ENCODE assay signal across 15 mouse cellular contexts in the genomic region with DNA sequence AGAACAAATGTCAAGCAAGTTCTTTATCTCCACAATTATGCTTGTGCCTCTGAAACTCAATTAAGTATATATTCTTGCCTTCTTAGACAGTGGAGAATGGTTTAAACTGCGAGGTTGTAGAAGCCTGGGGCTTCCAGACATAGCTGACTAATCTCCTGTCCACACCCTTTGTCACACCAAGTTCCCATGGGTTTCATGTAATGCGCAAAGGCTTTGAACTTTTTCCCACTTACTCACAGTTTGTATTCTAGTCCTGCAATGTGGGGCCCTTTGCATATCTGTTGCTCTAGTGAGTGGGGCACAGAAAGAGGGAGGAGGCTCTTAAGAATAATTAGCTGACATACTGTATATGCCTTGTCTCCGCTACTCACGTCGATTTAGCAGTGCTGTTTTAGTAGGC.
"Had no signal": no experiment of that assay in that cellular context is flagged by ENCODE, and none has a peak within 500 bp of the region (broad histone marks: within the 10 kb centered on the region; RNA-seq: fewer than 3 reads in every experiment).

No protein-coding gene starts in this region.

- H3K4me2 ChIP-seq: lung, embryonic 15.5 days; midbrain, embryonic 11.5 days; midbrain, embryonic 13.5 days; midbrain, embryonic 15.5 days; neural tube, embryonic 12.5 days had no signal

- ATAC-seq: lung, postnatal 0 days; midbrain, embryonic 13.5 days; midbrain, embryonic 15.5 days had no signal

- H3K4me3 ChIP-seq: lung, embryonic 15.5 days; megakaryocyte, embryonic 14.5 days; midbrain, embryonic 13.5 days; midbrain, embryonic 15.5 days; neural tube, embryonic 12.5 days had no signal

- H3K27me3 ChIP-seq: lung, embryonic 15.5 days; megakaryocyte, embryonic 14.5 days; midbrain, embryonic 13.5 days; midbrain, embryonic 15.5 days; neural tube, embryonic 12.5 days had no signal

- H3K4me1 ChIP-seq: midbrain, embryonic 15.5 days; neural tube, embryonic 12.5 days had no signal

- H3K27ac ChIP-seq: lung, embryonic 15.5 days; macrophage; midbrain, embryonic 13.5 days; midbrain, embryonic 15.5 days; neural tube, embryonic 12.5 days had no signal

- H3K36me3 ChIP-seq: lung, embryonic 15.5 days; midbrain, embryonic 13.5 days; midbrain, embryonic 15.5 days; neural tube, embryonic 12.5 days had no signal

- H3K9me3 ChIP-seq: lung, embryonic 15.5 days; megakaryocyte, embryonic 14.5 days; midbrain, embryonic 13.5 days; midbrain, embryonic 15.5 days; neural tube, embryonic 12.5 days had no signal

- DNase-seq: lung, adult 2 months; lung, postnatal 14 days; lung, postnatal 36 days; right cerebral cortex, postnatal 14 days; thymus, adult 18-20 months; thymus, postnatal 14 days; thymus, postnatal 36 days had no signal

- H3K9ac ChIP-seq: lung, embryonic 15.5 days; midbrain, embryonic 13.5 days; midbrain, embryonic 15.5 days; neural tube, embryonic 12.5 days had no signal
